Mouse (Mus musculus) neural tube, embryonic 12.5 days (tissue): ENCODE results near the gene Pik3r1. TPM values are rescaled to one million over a fixed set of nuclear protein-coding genes. Genes with fewer than 3 reads are reported as not detected.

Source experiments
- ATAC-seq: fragments of 200-750 bp; cut with Nextera tagmentation; 2 replicates; pipeline ENCODE4 v1.8.0; 2017; ENCODE audit warnings: low read depth, mild to moderate bottlenecking, moderate TSS enrichment, moderate library complexity; ENCODE audit not compliant: low FRiP score
- H3K27ac ChIP-seq: fragments of 300-500 bp; sonication (generic); 2 replicates; pipeline ENCODE4 v1.5.1; 2016
- H3K27me3 ChIP-seq: fragments of 300-500 bp; sonication (generic); replicated peaks from 2 replicates; pipeline ENCODE4 v1.6.1; 2016; ENCODE audit warnings: mild to moderate bottlenecking
- H3K36me3 ChIP-seq: fragments of 300-500 bp; sonication (generic); 2 replicates; pipeline ENCODE4 v1.6.1; 2016; ENCODE audit warnings: mild to moderate bottlenecking
- H3K4me1 ChIP-seq: fragments of 300-500 bp; sonication (generic); 2 replicates; pipeline ENCODE4 v1.6.1; 2016
- H3K4me2 ChIP-seq: fragments of 300-500 bp; sonication (generic); replicated peaks from 2 replicates; pipeline ENCODE4 v1.6.1; 2016; ENCODE audit warnings: mild to moderate bottlenecking
- H3K4me3 ChIP-seq: fragments of 300-500 bp; sonication (generic); 2 replicates; pipeline ENCODE4 v1.5.1; 2016
- H3K9ac ChIP-seq: fragments of 300-500 bp; sonication (generic); 2 replicates; pipeline ENCODE4 v1.6.1; 2016; ENCODE audit warnings: mild to moderate bottlenecking
- H3K9me3 ChIP-seq: fragments of 300-500 bp; sonication (generic); 2 replicates; pipeline ENCODE4 v1.6.1; 2016; ENCODE audit warnings: mild to moderate bottlenecking
- WGBS: fragments of 180-500 bp; shearing (Covaris S2); methylation state at CpG from one replicate; pipeline ENCODE4 v1.1.7; 2016; 5-methylcytosine and 5-hydroxymethylcytosine counted together
- polyA plus RNA-seq: library from polyadenylated mRNA; unstranded; fragments of >200 nt; fragmentation: Nextera tagmentation; extraction: Ambion mirVana; gene quantifications from 2 replicates; pipeline ENCODE4 v1.2.1, GENCODE M21; 2016

Gene Pik3r1
- polyA plus RNA-seq, 1 experiment from 2014 or later: 36.9 TPM

GRCm38 (mm10) chr13:101696316-101696715, 71.7 kb downstream of the Pik3r1 start:
- H3K4me2 ChIP-seq: no peak overlapping the region
- no peaks in the 10 kb centered on the region for H3K27me3 ChIP-seq
- H3K36me3 ChIP-seq: peaks cover 7% of the 10 kb centered on the region; the same call in 1 of the 2 replicates
- peaks cover 37% of the 10 kb centered on the region for H3K4me1 ChIP-seq
- H3K9me3 ChIP-seq: no peaks in the 10 kb centered on the region
- H3K9ac ChIP-seq: no peak overlapping the region
- H3K27ac ChIP-seq: no peak overlapping the region
- H3K4me3 ChIP-seq: no peak overlapping the region
- ATAC-seq: no peak
- WGBS: 65% methylated on average over 3 of the region's 3 CpGs

- H3K4me1 ChIP-seq: peaks cover 41% of the 10 kb centered on the region
Observed at GRCm38 (mm10) chr13:101695876-101696275, 72.1 kb downstream of the Pik3r1 start.

GRCm38 (mm10) chr13:101694496-101695251, 73.3 kb downstream of the Pik3r1 start:
- Histone ChIP-seq H3K27me3 (no peaks in the 10 kb centered on the region), H3K4me1 (peaks cover 41% of the 10 kb centered on the region), H3K9me3 (no peaks in the 10 kb centered on the region), H3K36me3 (peaks cover under 1% of the 10 kb centered on the region; the same call in 1 of the 2 replicates), H3K9ac (peak overlapping the region; percentile 74), H3K4me3 (peak overlapping the region; percentile 54), H3K27ac (no peak overlapping the region), H3K4me2 (peak overlapping the region; percentile 73)
- 1% methylated on average over 48 of the region's 48 CpGs for whole genome bisulfite sequencing
- ATAC-seq: peak; percentile 61

More at GRCm38 (mm10) chr13:101695876-101696275, 72.1 kb downstream of the Pik3r1 start:
- Histone ChIP-seq H3K9me3 (no peaks in the 10 kb centered on the region), H3K36me3 (peaks cover 3% of the 10 kb centered on the region; the same call in 1 of the 2 replicates), H3K27ac (no peak overlapping the region), H3K27me3 (no peaks in the 10 kb centered on the region), H3K4me2 (no peak overlapping the region), H3K9ac (no peak overlapping the region), H3K4me3 (no peak overlapping the region)
- 4% methylated on average over 7 of the region's 7 CpGs for WGBS
- no peak for ATAC-seq

- peak; percentile 54; the same call in 1 of the 2 replicates for ATAC-seq
- H3K36me3 ChIP-seq: peaks cover 2% of the 10 kb centered on the region; the same call in 1 of the 2 replicates
- no peak overlapping the region for H3K27ac ChIP-seq
- H3K27me3 ChIP-seq: no peaks in the 10 kb centered on the region
- H3K4me1 ChIP-seq: peaks cover 40% of the 10 kb centered on the region
- no peaks in the 10 kb centered on the region for H3K9me3 ChIP-seq
- WGBS: under 1% methylated on average over 12 of the region's 12 CpGs
- H3K4me3 ChIP-seq: peak overlapping the region; percentile 54
- H3K9ac ChIP-seq: peak overlapping the region; percentile 74
- H3K4me2 ChIP-seq: peak overlapping the region; percentile 73
Observed at GRCm38 (mm10) chr13:101693967-101694495, 74.0 kb downstream of the Pik3r1 start.

GRCm38 (mm10) chr13:101692866-101693691, 74.9 kb downstream of the Pik3r1 start:
- Histone ChIP-seq H3K4me1 (peaks cover 40% of the 10 kb centered on the region), H3K9me3 (no peaks in the 10 kb centered on the region), H3K4me2 (peak overlapping the region; percentile 73), H3K27ac (no peak overlapping the region), H3K4me3 (peak overlapping the region; percentile 54), H3K27me3 (no peaks in the 10 kb centered on the region), H3K36me3 (peaks cover 8% of the 10 kb centered on the region; the same call in 1 of the 2 replicates), H3K9ac (0 out of 2 replicates have a peak overlapping the region, but pooled peaks have one; percentile 54)
- WGBS: 38% methylated on average over 7 of the region's 7 CpGs
- ATAC-seq: no peak

GRCm38 (mm10) chr13:101692239-101692784, 75.7 kb downstream of the Pik3r1 start:
- Histone ChIP-seq H3K36me3 (peaks cover 15% of the 10 kb centered on the region), H3K4me2 (peak overlapping the region; percentile 73), H3K4me1 (peaks cover 40% of the 10 kb centered on the region), H3K4me3 (peak overlapping the region; percentile 29), H3K9ac (peak overlapping the region; percentile 54), H3K27me3 (no peaks in the 10 kb centered on the region), H3K27ac (peak overlapping the region; percentile 64), H3K9me3 (no peaks in the 10 kb centered on the region)
- ATAC-seq: peak; percentile 51
- 18% methylated on average over 17 of the region's 17 CpGs for WGBS

- peaks cover 22% of the 10 kb centered on the region for H3K36me3 ChIP-seq
- H3K9me3 ChIP-seq: no peaks in the 10 kb centered on the region
- peak overlapping the region; percentile 38; the same call in 1 of the 2 replicates for H3K9ac ChIP-seq
- no peak for ATAC-seq
- peak overlapping the region; percentile 18; the same call in 1 of the 2 replicates for H3K4me3 ChIP-seq
- H3K27me3 ChIP-seq: no peaks in the 10 kb centered on the region
- peaks cover 40% of the 10 kb centered on the region for H3K4me1 ChIP-seq
- no peak overlapping the region for H3K27ac ChIP-seq
- peak overlapping the region; percentile 73 for H3K4me2 ChIP-seq
- WGBS: 17% methylated on average over 6 of the region's 6 CpGs
Observed at GRCm38 (mm10) chr13:101691669-101692068, 76.3 kb downstream of the Pik3r1 start.

GRCm38 (mm10) chr13:101690911-101691655, 76.9 kb downstream of the Pik3r1 start:
- Histone ChIP-seq H3K9me3 (no peaks in the 10 kb centered on the region), H3K27ac (no peak overlapping the region), H3K4me2 (peak overlapping the region; percentile 73), H3K36me3 (peaks cover 24% of the 10 kb centered on the region), H3K4me1 (peaks cover 40% of the 10 kb centered on the region), H3K27me3 (no peaks in the 10 kb centered on the region), H3K4me3 (peak overlapping the region; percentile 18; the same call in 1 of the 2 replicates), H3K9ac (peak overlapping the region; percentile 38; the same call in 1 of the 2 replicates)
- 36% methylated on average over 10 of the region's 10 CpGs for WGBS
- ATAC-seq: no peak

- H3K27ac ChIP-seq: no peak overlapping the region
- peaks cover 31% of the 10 kb centered on the region for H3K36me3 ChIP-seq
- no peak for ATAC-seq
- 84% methylated on average over 6 of the region's 6 CpGs for WGBS
- no peaks in the 10 kb centered on the region for H3K27me3 ChIP-seq
- 0 out of 2 replicates have a peak overlapping the region, but pooled peaks have one; percentile 8 for H3K9ac ChIP-seq
- no peak overlapping the region for H3K4me3 ChIP-seq
- H3K4me2 ChIP-seq: peak overlapping the region; percentile 28; the same call in 1 of the 2 replicates
- H3K9me3 ChIP-seq: no peaks in the 10 kb centered on the region
- H3K4me1 ChIP-seq: peaks cover 38% of the 10 kb centered on the region
Observed at GRCm38 (mm10) chr13:101690167-101690566, 77.8 kb downstream of the Pik3r1 start.

- no peak for ATAC-seq
- WGBS: 94% methylated on average over 13 of the region's 13 CpGs
- Histone ChIP-seq H3K4me3 (no peak overlapping the region), H3K9ac (no peak overlapping the region), H3K27me3 (no peaks in the 10 kb centered on the region), H3K4me2 (no peak overlapping the region), H3K9me3 (no peaks in the 10 kb centered on the region), H3K36me3 (peaks cover 59% of the 10 kb centered on the region), H3K4me1 (peaks cover 5% of the 10 kb centered on the region; the same call in 1 of the 2 replicates), H3K27ac (no peak overlapping the region)
Observed at GRCm38 (mm10) chr13:101686256-101686655, 81.8 kb downstream of the Pik3r1 start.

- H3K4me2 ChIP-seq: no peak overlapping the region
- no peaks in the 10 kb centered on the region for H3K4me1 ChIP-seq
- 92% methylated on average over 14 of the region's 14 CpGs for WGBS
- no peak overlapping the region for H3K4me3 ChIP-seq
- H3K27ac ChIP-seq: no peak overlapping the region
- no peaks in the 10 kb centered on the region for H3K27me3 ChIP-seq
- peaks cover 59% of the 10 kb centered on the region for H3K36me3 ChIP-seq
- no peak overlapping the region for H3K9ac ChIP-seq
- no peak for ATAC-seq
- no peaks in the 10 kb centered on the region for H3K9me3 ChIP-seq
Observed at GRCm38 (mm10) chr13:101684706-101685105, 83.3 kb downstream of the Pik3r1 start.
